Mouse (Mus musculus): ENCODE results near the gene Mctp1. TPM values are rescaled to one million over a fixed set of nuclear protein-coding genes. Genes with fewer than 3 reads are reported as not detected.
"Not testable (repeated sequence)": the region's sequence is repeated elsewhere in the genome, so short reads cannot be mapped to it uniquely, and the experiment has no call there.

The Mctp1 gene
- polyA plus RNA-seq, 1 experiment from 2014 or later = 0.63 TPM

GRCm38 (mm10) chr13:76896457-76896790 lies 512.1 kb downstream of the Mctp1 start:
- Histone ChIP-seq H3K4me3 (ENCODE audit: low read length) (no peak overlapping the region), H3K27me3 (ENCODE audit: control insufficient read depth, insufficient read depth, low read depth, low read length) (no peaks in the 10 kb centered on the region), H3K9me3 (ENCODE audit: control insufficient read depth, low read length) (no peaks in the 10 kb centered on the region), H3K4me1 (replicated peaks; ENCODE audit: control insufficient read depth, insufficient read depth, low read length) (no peaks in the 10 kb centered on the region), H3K9ac (ENCODE audit: low read length) (no peak overlapping the region), H3K36me3 (ENCODE audit: control insufficient read depth, insufficient read depth, low read length) (no peaks in the 10 kb centered on the region), H3K27ac (ENCODE audit: low read length) (no peak overlapping the region), H3K4me2 (ENCODE audit: low read depth, low read length) (no peak overlapping the region)
- ATAC-seq (ENCODE audit: low read depth) = no peak
- WGBS = 61% methylated on average over 1 of the region's 1 CpGs

DNA sequence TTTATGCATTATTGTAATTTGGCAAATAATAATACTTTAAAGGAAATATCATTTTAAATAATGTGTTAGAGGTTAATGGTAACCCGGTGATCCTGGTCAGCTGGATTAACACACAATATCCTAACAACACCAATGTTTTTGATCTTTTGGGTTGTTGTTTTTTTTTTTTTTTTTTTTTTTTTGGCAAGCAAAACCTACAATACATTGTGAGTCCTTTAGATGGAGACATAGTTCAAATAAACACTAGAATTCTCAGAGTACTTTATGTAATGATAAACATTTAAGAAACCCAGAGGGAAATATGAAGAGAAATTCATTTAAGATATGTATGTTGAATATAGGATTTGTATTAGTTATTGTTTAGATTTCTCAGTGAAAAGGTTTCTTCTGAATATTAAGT lies 534.0 kb downstream of the Mctp1 start:
- Histone ChIP-seq H3K9me3 (ENCODE audit: control insufficient read depth, low read length) (no peaks in the 10 kb centered on the region), H3K36me3 (ENCODE audit: control insufficient read depth, insufficient read depth, low read length) (no peaks in the 10 kb centered on the region), H3K9ac (ENCODE audit: low read length) (no peak overlapping the region), H3K4me1 (replicated peaks; ENCODE audit: control insufficient read depth, insufficient read depth, low read length) (no peaks in the 10 kb centered on the region), H3K27ac (ENCODE audit: low read length) (no peak overlapping the region), H3K4me3 (ENCODE audit: low read length) (no peak overlapping the region), H3K27me3 (ENCODE audit: control insufficient read depth, insufficient read depth, low read depth, low read length) (no peaks in the 10 kb centered on the region), H3K4me2 (ENCODE audit: low read depth, low read length) (no peak overlapping the region)
- ATAC-seq (ENCODE audit: low read depth) = no peak
- 72% methylated on average over 1 of the region's 1 CpGs for WGBS

- H3K9me3 ChIP-seq (ENCODE audit: control insufficient read depth, low read length) = no peaks in the 10 kb centered on the region
- ATAC-seq (ENCODE audit: low read depth) = no peak
- no peaks in the 10 kb centered on the region for H3K4me1 ChIP-seq (replicated peaks; ENCODE audit: control insufficient read depth, insufficient read depth, low read length)
- WGBS = 80% methylated on average over 1 of the region's 1 CpGs
- H3K9ac ChIP-seq (ENCODE audit: low read length) = no peak overlapping the region
- H3K36me3 ChIP-seq (ENCODE audit: control insufficient read depth, insufficient read depth, low read length) = no peaks in the 10 kb centered on the region
- H3K4me3 ChIP-seq (ENCODE audit: low read length) = no peak overlapping the region
- no peaks in the 10 kb centered on the region for H3K27me3 ChIP-seq (ENCODE audit: control insufficient read depth, insufficient read depth, low read depth, low read length)
- no peak overlapping the region for H3K4me2 ChIP-seq (ENCODE audit: low read depth, low read length)
- no peak overlapping the region for H3K27ac ChIP-seq (ENCODE audit: low read length)
Measured at GRCm38 (mm10) chr13:76926851-76927250, 542.5 kb downstream of the Mctp1 start.

- Histone ChIP-seq H3K9ac (ENCODE audit: low read length) (no peak overlapping the region), H3K27me3 (ENCODE audit: control insufficient read depth, insufficient read depth, low read depth, low read length) (no peaks in the 10 kb centered on the region), H3K4me3 (ENCODE audit: low read length) (no peak overlapping the region), H3K27ac (ENCODE audit: low read length) (no peak overlapping the region), H3K4me1 (replicated peaks; ENCODE audit: control insufficient read depth, insufficient read depth, low read length) (no peaks in the 10 kb centered on the region), H3K4me2 (ENCODE audit: low read depth, low read length) (no peak overlapping the region), H3K36me3 (ENCODE audit: control insufficient read depth, insufficient read depth, low read length) (no peaks in the 10 kb centered on the region), H3K9me3 (ENCODE audit: control insufficient read depth, low read length) (no peaks in the 10 kb centered on the region)
- WGBS = 53% methylated on average over 5 of the region's 5 CpGs
- ATAC-seq (ENCODE audit: low read depth) = no peak
Measured at GRCm38 (mm10) chr13:76927875-76928440, 543.6 kb downstream of the Mctp1 start.

DNA sequence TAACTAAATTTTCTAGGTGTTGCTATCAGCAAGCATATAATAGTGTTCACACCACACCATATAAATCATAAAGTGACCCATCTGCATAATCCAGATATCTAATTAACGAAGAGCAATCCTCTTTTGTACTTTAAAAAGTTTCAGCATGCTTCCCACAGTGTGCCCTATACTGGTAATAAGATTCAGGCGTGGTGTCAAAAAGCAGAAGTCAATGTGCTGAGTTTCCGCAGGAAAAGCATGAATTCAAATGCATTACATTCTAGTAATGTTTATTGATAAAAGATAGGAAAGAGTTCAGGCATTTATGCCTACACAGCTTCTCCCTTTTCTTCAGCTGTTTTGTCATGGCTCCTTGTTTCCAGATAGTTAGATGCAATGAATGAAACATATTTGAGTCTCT lies 544.8 kb downstream of the Mctp1 start:
- 72% methylated on average over 3 of the region's 3 CpGs for WGBS
- Histone ChIP-seq H3K4me3 (ENCODE audit: low read length) (no peak overlapping the region), H3K27me3 (ENCODE audit: control insufficient read depth, insufficient read depth, low read depth, low read length) (no peaks in the 10 kb centered on the region), H3K27ac (ENCODE audit: low read length) (no peak overlapping the region), H3K9ac (ENCODE audit: low read length) (no peak overlapping the region), H3K4me2 (ENCODE audit: low read depth, low read length) (no peak overlapping the region), H3K36me3 (ENCODE audit: control insufficient read depth, insufficient read depth, low read length) (no peaks in the 10 kb centered on the region), H3K4me1 (replicated peaks; ENCODE audit: control insufficient read depth, insufficient read depth, low read length) (no peaks in the 10 kb centered on the region), H3K9me3 (ENCODE audit: control insufficient read depth, low read length) (no peaks in the 10 kb centered on the region)
- ATAC-seq (ENCODE audit: low read depth) = no peak

DNA sequence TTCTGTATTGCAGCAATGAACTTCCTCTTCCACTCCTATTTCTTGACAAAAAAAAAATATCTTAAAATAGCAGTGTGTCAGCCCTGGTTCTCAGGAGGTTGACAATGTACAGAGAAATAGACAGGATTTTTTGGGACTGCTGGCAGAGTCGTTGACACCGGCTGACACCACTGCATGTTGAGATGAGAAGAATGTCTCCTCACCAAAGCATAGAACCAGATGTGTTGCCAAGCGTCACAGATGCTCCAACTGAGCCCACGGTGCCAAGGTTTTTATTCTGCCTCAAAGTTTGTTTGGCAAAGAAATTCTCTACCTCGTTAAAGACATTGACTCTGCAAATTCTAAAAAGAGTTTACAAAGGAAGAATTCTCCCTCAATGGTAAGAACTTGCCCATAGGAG lies 548.6 kb downstream of the Mctp1 start:
- Histone ChIP-seq H3K27me3 (ENCODE audit: control insufficient read depth, insufficient read depth, low read depth, low read length) (no peaks in the 10 kb centered on the region), H3K4me3 (ENCODE audit: low read length) (no peak overlapping the region)
- no peak for ATAC-seq (ENCODE audit: low read depth)

DNA sequence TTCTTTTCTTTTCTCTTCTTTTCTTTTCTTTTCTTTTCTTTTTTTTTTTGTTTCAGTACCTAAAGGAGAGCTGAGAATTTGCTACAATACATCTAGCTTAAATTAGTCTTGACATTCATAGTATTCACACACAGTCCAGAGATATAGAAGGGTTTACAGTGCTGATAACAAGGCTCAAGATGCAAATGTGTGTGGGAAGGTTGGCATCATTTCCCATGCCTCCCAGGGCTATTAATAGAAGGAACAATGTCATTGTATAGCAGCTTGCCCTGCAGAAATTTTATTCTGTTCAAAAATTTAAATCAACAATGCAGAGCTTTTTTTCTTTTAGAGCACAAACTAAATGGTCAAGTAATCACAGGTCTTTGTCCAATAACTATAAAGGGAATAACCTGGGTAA lies 564.9 kb downstream of the Mctp1 start:
- Histone ChIP-seq H3K36me3 (ENCODE audit: control insufficient read depth, insufficient read depth, low read length) (no peaks in the 10 kb centered on the region), H3K9me3 (ENCODE audit: control insufficient read depth, low read length) (no peaks in the 10 kb centered on the region), H3K27ac (ENCODE audit: low read length) (no peak overlapping the region), H3K4me2 (ENCODE audit: low read depth, low read length) (no peak overlapping the region), H3K4me1 (replicated peaks; ENCODE audit: control insufficient read depth, insufficient read depth, low read length) (no peaks in the 10 kb centered on the region), H3K4me3 (ENCODE audit: low read length) (no peak overlapping the region), H3K9ac (ENCODE audit: low read length) (no peak overlapping the region), H3K27me3 (ENCODE audit: control insufficient read depth, insufficient read depth, low read depth, low read length) (no peaks in the 10 kb centered on the region)
- no peak for ATAC-seq (ENCODE audit: low read depth)

More for the DNA sequence above, 548.6 kb downstream of the Mctp1 start:
- Histone ChIP-seq H3K9me3 (ENCODE audit: control insufficient read depth, low read length) (no peaks in the 10 kb centered on the region), H3K9ac (ENCODE audit: low read length) (no peak overlapping the region), H3K27ac (ENCODE audit: low read length) (no peak overlapping the region), H3K4me2 (ENCODE audit: low read depth, low read length) (no peak overlapping the region), H3K4me1 (replicated peaks; ENCODE audit: control insufficient read depth, insufficient read depth, low read length) (no peaks in the 10 kb centered on the region), H3K36me3 (ENCODE audit: control insufficient read depth, insufficient read depth, low read length) (no peaks in the 10 kb centered on the region)
- WGBS = 64% methylated on average over 5 of the region's 5 CpGs

- Histone ChIP-seq H3K4me3 (ENCODE audit: low read length) (no peak overlapping the region), H3K4me2 (ENCODE audit: low read depth, low read length) (no peak overlapping the region)
Measured at GRCm38 (mm10) chr13:76967588-76967987, 583.3 kb downstream of the Mctp1 start.

DNA sequence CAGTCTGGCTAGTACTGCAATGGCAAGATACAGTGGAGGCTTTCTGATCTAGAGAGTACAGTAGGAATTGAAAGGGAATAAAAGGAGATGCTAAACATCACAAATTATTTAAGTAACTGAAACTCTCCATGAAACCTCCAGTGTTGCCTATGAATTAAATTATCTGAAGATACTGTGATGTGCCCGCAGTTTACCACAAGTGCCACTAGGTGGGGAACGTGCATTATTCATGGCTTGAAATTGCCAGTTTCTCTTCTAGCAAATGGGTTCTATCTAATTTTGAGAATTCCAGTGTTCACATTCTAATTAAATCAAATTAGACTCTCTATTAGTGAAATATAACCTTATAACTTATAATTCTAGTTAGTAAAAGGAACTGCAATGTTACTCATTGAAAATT lies 585.1 kb downstream of the Mctp1 start:
- 3% methylated on average over 2 of the region's 2 CpGs for WGBS
- no peaks in the 10 kb centered on the region for H3K27me3 ChIP-seq (ENCODE audit: control insufficient read depth, insufficient read depth, low read depth, low read length)
- ATAC-seq (ENCODE audit: low read depth) = no peak
- no peak overlapping the region for H3K9ac ChIP-seq (ENCODE audit: low read length)
- H3K4me1 ChIP-seq (replicated peaks; ENCODE audit: control insufficient read depth, insufficient read depth, low read length) = no peaks in the 10 kb centered on the region
- H3K9me3 ChIP-seq (ENCODE audit: control insufficient read depth, low read length) = no peaks in the 10 kb centered on the region
- no peak overlapping the region for H3K4me2 ChIP-seq (ENCODE audit: low read depth, low read length)
- no peaks in the 10 kb centered on the region for H3K36me3 ChIP-seq (ENCODE audit: control insufficient read depth, insufficient read depth, low read length)
- no peak overlapping the region for H3K27ac ChIP-seq (ENCODE audit: low read length)
- no peak overlapping the region for H3K4me3 ChIP-seq (ENCODE audit: low read length)

More at GRCm38 (mm10) chr13:76967588-76967987, 583.3 kb downstream of the Mctp1 start:
- Histone ChIP-seq H3K9me3 (ENCODE audit: control insufficient read depth, low read length) (no peaks in the 10 kb centered on the region), H3K27me3 (ENCODE audit: control insufficient read depth, insufficient read depth, low read depth, low read length) (no peaks in the 10 kb centered on the region), H3K27ac (ENCODE audit: low read length) (no peak overlapping the region), H3K4me1 (replicated peaks; ENCODE audit: control insufficient read depth, insufficient read depth, low read length) (no peaks in the 10 kb centered on the region), H3K9ac (ENCODE audit: low read length) (no peak overlapping the region), H3K36me3 (ENCODE audit: control insufficient read depth, insufficient read depth, low read length) (no peaks in the 10 kb centered on the region)
- ATAC-seq (ENCODE audit: low read depth) = no peak

DNA sequence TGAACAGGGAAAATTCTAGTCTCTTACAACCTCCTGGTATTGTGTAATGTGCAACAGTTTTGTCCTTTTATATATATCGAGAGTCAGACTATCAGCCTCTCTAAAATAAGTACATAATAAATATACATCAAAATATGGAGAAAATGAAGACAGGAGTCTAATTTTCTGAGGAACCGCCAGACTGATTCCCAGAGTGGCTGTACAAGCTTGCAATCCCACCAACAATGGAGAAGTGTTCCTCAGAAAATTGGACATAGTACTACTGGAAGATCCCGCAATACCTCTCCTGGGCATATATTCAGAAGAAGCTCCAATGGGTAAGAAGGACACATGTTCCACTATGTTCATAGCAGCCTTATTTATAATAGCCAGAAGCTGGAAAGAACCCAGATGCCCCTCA lies 586.7 kb downstream of the Mctp1 start:
- not testable (repeated sequence) for H3K9ac ChIP-seq (ENCODE audit: low read length); H3K4me2 ChIP-seq (ENCODE audit: low read depth, low read length); ATAC-seq (ENCODE audit: low read depth); H3K27me3 ChIP-seq (ENCODE audit: control insufficient read depth, insufficient read depth, low read depth, low read length); H3K27ac ChIP-seq (ENCODE audit: low read length); H3K4me3 ChIP-seq (ENCODE audit: low read length); H3K36me3 ChIP-seq (ENCODE audit: control insufficient read depth, insufficient read depth, low read length); H3K9me3 ChIP-seq (ENCODE audit: control insufficient read depth, low read length); H3K4me1 ChIP-seq (replicated peaks; ENCODE audit: control insufficient read depth, insufficient read depth, low read length)
- 91% methylated on average over 3 of the region's 3 CpGs for WGBS
